Mouse (Mus musculus) cerebellum, adult 2 months (tissue): ENCODE results near the gene Igdcc3.

Source experiments
- CTCF ChIP-seq: fragments of 200-500 bp; IDR thresholded peaks from 2 replicates; pipeline ENCODE4 v1.5.1; 2011; ENCODE audit warnings: low read depth, mild to moderate bottlenecking, control low read depth, low read length, moderate library complexity, borderline replicate concordance; ENCODE audit not compliant: insufficient read depth
- POLR2A ChIP-seq: fragments of 200-500 bp; IDR thresholded peaks from 2 replicates; pipeline ENCODE4 v1.6.1; 2011; ENCODE audit warnings: low read length, control low read depth, borderline replicate concordance; ENCODE audit not compliant: insufficient read depth

DNA sequence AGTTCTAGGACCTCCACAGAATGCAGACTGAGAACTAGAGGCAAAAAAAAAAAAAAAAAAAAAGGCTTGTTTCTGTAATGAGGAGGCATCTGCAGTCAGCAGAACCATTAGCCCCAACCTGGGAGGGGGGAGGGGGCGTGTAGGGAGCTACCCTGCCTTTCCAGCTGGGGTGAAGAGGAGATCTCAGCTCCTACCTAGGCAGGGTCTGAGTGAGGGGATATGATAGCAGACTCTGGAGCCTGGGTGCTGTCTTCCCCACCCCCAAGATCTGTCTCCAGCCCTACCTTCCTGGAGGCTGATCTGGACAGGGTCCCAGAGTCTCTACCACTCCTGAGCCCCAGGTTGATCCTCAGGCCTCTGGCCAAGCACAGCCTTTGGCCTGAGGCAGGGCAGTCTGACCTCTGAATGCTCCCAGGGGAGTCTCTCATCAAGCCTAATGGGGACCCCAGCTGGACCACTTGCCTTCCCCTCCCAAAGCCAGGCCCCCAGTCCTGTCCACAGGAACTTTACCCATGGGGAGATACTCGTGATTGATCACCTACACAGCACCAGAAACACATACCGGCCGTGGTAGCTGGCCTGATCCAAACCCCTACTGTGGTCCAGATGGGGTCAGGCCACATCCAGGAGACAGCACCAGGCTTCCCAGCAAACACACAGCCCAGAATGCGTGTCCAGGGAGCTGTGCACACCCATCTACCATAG, 34.4 kb downstream of the Igdcc3 start:
- TF ChIP-seq POLR2A (no peak), CTCF (no peak)
